Mouse (Mus musculus) lung, adult 2 months (tissue): ENCODE data around the gene Anks3. TPM values are rescaled to one million over a fixed set of nuclear protein-coding genes. Genes with fewer than 3 reads are reported as not detected.

ENCODE experiments used
- DNase-seq: peaks from one replicate; pipeline ENCODE4 v3.0.0; 2022
- H3K4me1 ChIP-seq: fragments of 200-500 bp; 2 replicates; pipeline ENCODE4 v1.6.1; 2011; ENCODE audit warnings: low read length; ENCODE audit not compliant: control insufficient read depth, insufficient read depth
- H3K4me3 ChIP-seq: fragments of 200-500 bp; replicated peaks from 2 replicates; pipeline ENCODE3; 2011; ENCODE audit warnings: low read depth, mild to moderate bottlenecking, control low read depth, low read length; ENCODE audit errors: extremely low read depth
- CTCF ChIP-seq: fragments of 200-500 bp; IDR thresholded peaks from 2 replicates; pipeline ENCODE4 v1.5.1; 2011; ENCODE audit warnings: mild to moderate bottlenecking, low read length, control low read depth; ENCODE audit not compliant: insufficient read depth
- POLR2A ChIP-seq: fragments of 200-500 bp; IDR thresholded peaks from 2 replicates; pipeline ENCODE4 v1.6.1; 2011; ENCODE audit warnings: low read depth, mild to moderate bottlenecking, control low read depth, low read length, borderline replicate concordance; ENCODE audit errors: extremely low read depth
- WGBS: fragments of 180-500 bp; shearing (Covaris S2); methylation state at CpG from one replicate; pipeline ENCODE4 v1.1.7; 2018; 5-methylcytosine and 5-hydroxymethylcytosine counted together
- polyA plus RNA-seq: library from polyadenylated mRNA; depleted of rRNA; stranded (reverse); fragments of >200 nt; gene quantifications from 2 replicates; pipeline ENCODE4 v1.2.3, GENCODE M21; 2012

Gene Anks3
- polyA plus RNA-seq, 1 experiment = 58.6 TPM

DNA sequence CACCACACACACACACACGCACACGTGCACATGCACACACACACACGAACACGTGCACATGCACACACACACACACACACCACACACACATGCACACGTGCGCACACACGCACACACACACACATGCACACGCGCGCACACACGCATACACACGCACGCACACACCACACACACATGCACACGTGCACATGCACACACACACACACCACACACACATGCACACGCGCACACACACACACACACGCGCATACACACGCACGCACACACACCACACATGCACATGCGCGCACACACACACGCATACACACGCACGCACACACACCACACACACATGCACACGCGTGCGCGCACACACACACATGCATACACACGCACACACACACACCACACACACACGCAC, 28.6 kb downstream of the Anks3 start:
- DNase-seq = no peak
- TF ChIP-seq POLR2A = no peak
- no peak for TF ChIP-seq CTCF

DNA sequence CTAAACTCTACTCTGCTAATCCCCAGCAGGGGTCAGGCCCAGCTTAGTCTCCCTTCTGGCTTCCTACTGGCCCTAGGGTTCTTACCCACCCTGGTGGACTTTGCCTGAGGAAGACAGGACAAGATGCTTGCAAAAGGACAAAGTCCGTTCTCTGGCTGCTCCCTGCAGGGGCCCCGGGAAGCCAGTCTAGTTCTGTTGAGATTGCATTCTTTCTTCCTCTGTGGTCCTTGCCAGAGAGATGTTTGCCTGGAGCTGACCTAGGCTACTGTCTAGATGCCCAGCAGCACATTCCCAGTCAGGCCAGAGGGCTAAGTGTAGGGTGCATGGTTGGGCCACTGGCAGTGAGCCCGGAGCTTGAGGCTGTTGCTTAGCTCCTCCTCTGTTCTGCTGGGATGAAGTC, 31.6 kb downstream of the Anks3 start:
- TF ChIP-seq POLR2A (no peak), CTCF (no peak)
- WGBS = 68% methylated on average over 3 of the region's 3 CpGs
- DNase-seq = no peak
- Histone ChIP-seq H3K4me1 (peaks cover 2% of the 10 kb centered on the region; the same call in 1 of the 2 replicates), H3K4me3 (no peak overlapping the region)

More for the DNA sequence above, 28.6 kb downstream of the Anks3 start:
- no peak overlapping the region for H3K4me3 ChIP-seq
- H3K4me1 ChIP-seq = peaks cover 4% of the 10 kb centered on the region; the same call in 1 of the 2 replicates
- WGBS = 96% methylated on average over 31 of the region's 31 CpGs

- TF ChIP-seq CTCF (no peak), POLR2A (no peak)
- WGBS = 74% methylated on average over 2 of the region's 2 CpGs
These were observed 35.5 kb downstream of the Anks3 start for GRCm38 (mm10) chr16:4928474-4928873.

DNA sequence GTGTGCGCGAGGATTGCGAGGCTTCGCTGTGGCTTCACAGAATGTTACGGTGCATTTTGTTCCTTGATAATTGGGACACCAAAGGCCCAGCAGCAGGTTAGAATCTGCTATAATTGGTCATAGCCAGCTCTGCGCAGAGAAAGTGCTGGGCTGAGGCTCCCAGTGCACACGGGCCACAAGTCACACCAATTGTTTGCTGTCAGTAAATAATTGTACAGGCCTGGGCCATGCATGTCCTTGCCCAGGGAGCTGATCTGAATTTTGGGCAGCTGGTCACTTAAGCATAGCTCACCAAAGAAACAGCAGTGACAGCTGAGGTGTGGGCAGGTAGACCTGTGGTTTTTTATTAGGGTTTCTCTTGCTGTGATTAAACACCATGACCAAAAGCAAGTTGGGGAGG, 36.0 kb downstream of the Anks3 start:
- TF ChIP-seq CTCF (no peak), POLR2A (no peak)
- no peak overlapping the region for H3K4me3 ChIP-seq
- 88% methylated on average over 7 of the region's 7 CpGs for WGBS
- no peak for DNase-seq
- no peaks in the 10 kb centered on the region for H3K4me1 ChIP-seq

More at GRCm38 (mm10) chr16:4928474-4928873, 35.5 kb downstream of the Anks3 start:
- DNase-seq = no peak
- Histone ChIP-seq H3K4me1 (no peaks in the 10 kb centered on the region), H3K4me3 (no peak overlapping the region)

GRCm38 (mm10) chr16:4923996-4924395, 40.0 kb downstream of the Anks3 start:
- WGBS = 92% methylated on average over 5 of the region's 5 CpGs
- H3K4me3 ChIP-seq = no peak overlapping the region
- TF ChIP-seq CTCF (no peak), POLR2A (no peak)

DNA sequence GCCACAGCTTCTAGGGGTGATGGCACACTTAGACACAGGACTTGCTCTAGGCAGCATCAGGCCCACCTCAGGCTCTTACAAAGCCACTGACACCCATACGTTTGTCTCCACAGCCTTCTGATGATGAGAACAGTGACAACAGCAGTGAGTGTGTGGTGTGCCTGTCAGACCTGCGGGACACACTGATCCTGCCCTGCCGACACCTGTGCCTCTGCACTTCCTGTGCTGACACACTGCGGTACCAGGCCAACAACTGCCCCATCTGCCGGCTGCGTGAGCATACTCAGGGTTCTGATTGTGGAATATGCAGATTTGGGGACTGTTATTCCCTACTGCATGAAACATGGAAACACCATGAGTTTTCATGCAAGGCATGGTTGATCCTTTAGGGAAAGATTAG, 41.5 kb downstream of the Anks3 start:
- 84% methylated on average over 6 of the region's 6 CpGs for WGBS
- H3K4me1 ChIP-seq = peaks cover 7% of the 10 kb centered on the region; the same call in 1 of the 2 replicates
- H3K4me3 ChIP-seq = no peak overlapping the region
- DNase-seq = no peak
- TF ChIP-seq CTCF (no peak), POLR2A (no peak)

More at GRCm38 (mm10) chr16:4923996-4924395, 40.0 kb downstream of the Anks3 start:
- no peak for DNase-seq
- peaks cover 7% of the 10 kb centered on the region; the same call in 1 of the 2 replicates for H3K4me1 ChIP-seq

- TF ChIP-seq CTCF (no peak), POLR2A (no peak)
- WGBS = 42% methylated on average over 4 of the region's 4 CpGs
- DNase-seq = no peak
- Histone ChIP-seq H3K4me1 (peaks cover 7% of the 10 kb centered on the region; the same call in 1 of the 2 replicates), H3K4me3 (no peak overlapping the region)
These were observed 43.4 kb downstream of the Anks3 start for GRCm38 (mm10) chr16:4920556-4920955.

DNA sequence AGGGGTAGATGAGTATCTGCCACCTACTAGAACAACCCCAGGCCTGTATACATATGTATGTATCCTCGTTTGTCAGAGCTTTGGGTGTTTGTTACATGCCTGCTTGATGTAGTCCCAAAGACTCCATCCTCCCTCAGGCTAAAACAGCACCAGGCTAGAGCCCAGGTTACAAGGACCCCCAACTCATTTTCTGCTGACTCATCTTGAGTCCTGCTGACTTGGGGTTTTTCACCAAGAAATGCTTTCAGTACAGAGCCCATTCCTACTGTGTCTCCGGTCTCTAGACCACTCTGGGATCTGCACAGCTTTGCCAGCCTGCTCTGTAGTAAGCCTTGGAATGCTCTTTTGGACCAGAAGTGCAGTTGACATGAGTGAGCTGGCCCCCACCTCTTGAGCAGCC, 47.4 kb downstream of the Anks3 start:
- H3K4me1 ChIP-seq = peaks cover 20% of the 10 kb centered on the region
- no peak for TF ChIP-seq CTCF
- TF ChIP-seq POLR2A = no peak
- H3K4me3 ChIP-seq = no peak overlapping the region
- 79% methylated on average over 2 of the region's 2 CpGs for WGBS
- DNase-seq = no peak

DNA sequence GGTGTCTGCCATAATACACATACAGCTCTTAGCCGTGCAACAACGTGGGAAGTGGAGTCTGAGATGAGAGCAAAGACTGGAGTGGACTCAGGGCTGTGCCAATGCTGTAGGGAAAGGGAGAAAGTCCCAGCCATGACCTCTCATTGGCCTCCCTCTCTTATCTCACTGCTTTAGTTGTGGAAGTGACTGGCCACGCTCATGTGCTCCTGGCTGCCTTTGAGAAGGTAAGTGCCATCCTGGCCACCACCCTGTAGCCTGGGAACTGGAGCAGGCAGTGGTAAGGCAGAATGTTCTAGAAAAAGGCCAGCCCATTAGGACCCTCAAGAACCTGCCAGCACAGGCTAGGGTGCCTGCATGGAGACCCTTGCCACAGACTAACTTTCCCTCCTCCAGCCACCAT, 48.1 kb downstream of the Anks3 start:
- WGBS = 65% methylated on average over 3 of the region's 3 CpGs
- no peak for DNase-seq
- Histone ChIP-seq H3K4me3 (no peak overlapping the region), H3K4me1 (peaks cover 18% of the 10 kb centered on the region)
- TF ChIP-seq POLR2A (no peak), CTCF (no peak)
